13 mouse cellular contexts compared by ENCODE assay signal in genomic region chr13:37506701-37507100, GRCm38 (mm10).
DNase-seq lines count a peak whose midpoint lies in the region; ATAC-seq and TF ChIP-seq lines count a peak whose summit lies in the region.
"Had no signal": no experiment of that assay in that cellular context is flagged by ENCODE, and none has a peak within 500 bp of the region (broad histone marks: within the 10 kb centered on the region; RNA-seq: fewer than 3 reads in every experiment).

No protein-coding gene starts in this region.

- no peaks in the 10 kb centered on the region for H3K79me2 ChIP-seq in heart, adult 2 months (replicated peaks; ENCODE audit: control insufficient read depth, insufficient read depth, low read length)

- TF ChIP-seq CTCF in heart, adult 2 months (IDR thresholded peaks at IDR 0.05): no peak
- no peak for TF ChIP-seq CTCF in spleen, adult 2 months (IDR thresholded peaks at IDR 0.05; ENCODE audit: extremely low read depth, insufficient read depth, insufficient read length, insufficient replicate concordance)
- TF ChIP-seq CTCF in stomach, postnatal 0 days (IDR thresholded peaks at IDR 0.05; ENCODE audit: low read depth): no peak

- no peaks in the 10 kb centered on the region for H3K27me3 ChIP-seq in heart, adult 2 months (ENCODE audit: control insufficient read depth, insufficient read depth, low read length)
- no peaks in the 10 kb centered on the region for H3K27me3 ChIP-seq in kidney, embryonic 16.5 days (ENCODE audit: insufficient read depth, low read length)
- H3K27me3 ChIP-seq in spleen, adult 2 months (ENCODE audit: control insufficient read depth, insufficient read depth, low read length): no peaks in the 10 kb centered on the region
- no peaks in the 10 kb centered on the region for H3K27me3 ChIP-seq in stomach, postnatal 0 days (ENCODE audit: control insufficient read depth, insufficient read depth, low read length)
- H3K27me3 ChIP-seq in forebrain, embryonic 16.5 days (replicated peaks; ENCODE audit: control insufficient read depth, insufficient read depth, low read length): no peaks in the 10 kb centered on the region
- H3K27me3 ChIP-seq: forebrain, embryonic 15.5 days had no signal

- H3K9me3 ChIP-seq in kidney, embryonic 16.5 days (ENCODE audit: low read length): no peaks in the 10 kb centered on the region
- H3K9me3 ChIP-seq in stomach, postnatal 0 days (ENCODE audit: control insufficient read depth, low read length): no peaks in the 10 kb centered on the region
- no peaks in the 10 kb centered on the region for H3K9me3 ChIP-seq in forebrain, embryonic 16.5 days (ENCODE audit: control insufficient read depth, low read length)
- H3K9me3 ChIP-seq: forebrain, embryonic 15.5 days; midbrain, embryonic 12.5 days had no signal

- H3K9ac ChIP-seq in heart, adult 2 months (ENCODE audit: low read depth, low read length): no peak overlapping the region
- H3K9ac ChIP-seq in kidney, embryonic 16.5 days (replicated peaks; ENCODE audit: low read length): peak overlapping the region; percentile 42; the same call in 1 of the 2 replicates
- no peak overlapping the region for H3K9ac ChIP-seq in stomach, postnatal 0 days (ENCODE audit: low read length)
- no peak overlapping the region for H3K9ac ChIP-seq in forebrain, embryonic 16.5 days (replicated peaks; ENCODE audit: low read depth, low read length)
- H3K9ac ChIP-seq: forebrain, embryonic 15.5 days; liver, embryonic 14.5 days; midbrain, embryonic 12.5 days had no signal

- TF ChIP-seq POLR2A in heart, adult 2 months (IDR thresholded peaks at IDR 0.05; ENCODE audit: insufficient read depth, low read depth, low read length): no peak
- TF ChIP-seq POLR2A in spleen, adult 2 months (IDR thresholded peaks at IDR 0.05; ENCODE audit: low read depth, low read length): no peak

- DNase-seq in heart, adult 2 months: no peak
- DNase-seq in heart, postnatal 14 days: no peak
- no peak for DNase-seq in kidney, postnatal 14 days
- no peak for DNase-seq in spleen, adult 2 months (ENCODE audit: low read depth in 1 of 2, low spot score in 2 of 2)
- DNase-seq in spleen, postnatal 4 days (ENCODE audit: low spot score in 2 of 2): no peak
- no peak for DNase-seq in stomach, postnatal 0 days (ENCODE audit: low spot score)
- DNase-seq: embryo, embryonic 11 days had no signal

- H3K4me3 ChIP-seq in heart, adult 2 months: no peak overlapping the region
- no peak overlapping the region for H3K4me3 ChIP-seq in kidney, embryonic 16.5 days (ENCODE audit: low read length)
- no peak overlapping the region for H3K4me3 ChIP-seq in spleen, adult 2 months (ENCODE audit: extremely low read depth, insufficient read depth, insufficient read length)
- H3K4me3 ChIP-seq in stomach, postnatal 0 days (ENCODE audit: low read depth, low read length): no peak overlapping the region
- no peak overlapping the region for H3K4me3 ChIP-seq in forebrain, embryonic 16.5 days (replicated peaks; ENCODE audit: low read length)
- H3K4me3 ChIP-seq: forebrain, embryonic 15.5 days; midbrain, embryonic 12.5 days had no signal

- no peaks in the 10 kb centered on the region; the same call in 1 of the 2 replicates for H3K36me3 ChIP-seq in heart, adult 2 months (ENCODE audit: control insufficient read depth, insufficient read depth, low read length)
- no peaks in the 10 kb centered on the region for H3K36me3 ChIP-seq in kidney, embryonic 16.5 days (ENCODE audit: insufficient read depth, low read length)
- H3K36me3 ChIP-seq in spleen, adult 2 months (ENCODE audit: control insufficient read depth, insufficient read depth, low read length): no peaks in the 10 kb centered on the region
- no peaks in the 10 kb centered on the region for H3K36me3 ChIP-seq in stomach, postnatal 0 days (ENCODE audit: control insufficient read depth, insufficient read depth, low read length)
- no peaks in the 10 kb centered on the region for H3K36me3 ChIP-seq in forebrain, embryonic 16.5 days (ENCODE audit: control insufficient read depth, insufficient read depth)
- H3K36me3 ChIP-seq: forebrain, embryonic 15.5 days; midbrain, embryonic 12.5 days had no signal

- peak overlapping the region; percentile 87 for H3K27ac ChIP-seq in heart, adult 2 months
- peak overlapping the region; percentile 88 for H3K27ac ChIP-seq in kidney, embryonic 16.5 days (ENCODE audit: low read length)
- H3K27ac ChIP-seq in spleen, adult 2 months (ENCODE audit: insufficient read depth, low read length): 0 out of 2 replicates have a peak overlapping the region, but pooled peaks have one; percentile 40
- peak overlapping the region; percentile 85 for H3K27ac ChIP-seq in stomach, postnatal 0 days (replicated peaks)
- H3K27ac ChIP-seq in forebrain, embryonic 16.5 days (ENCODE audit: low read length): no peak overlapping the region
- H3K27ac ChIP-seq: forebrain, embryonic 15.5 days; liver, embryonic 14.5 days had no signal

- no peak overlapping the region for H3K4me2 ChIP-seq in kidney, embryonic 16.5 days (replicated peaks; ENCODE audit: low read depth, low read length)
- no peak overlapping the region for H3K4me2 ChIP-seq in stomach, postnatal 0 days (replicated peaks; ENCODE audit: low read depth)
- H3K4me2 ChIP-seq in forebrain, embryonic 16.5 days (ENCODE audit: low read length): no peak overlapping the region
- H3K4me2 ChIP-seq: forebrain, embryonic 15.5 days; midbrain, embryonic 12.5 days had no signal

- H3K4me1 ChIP-seq in heart, adult 2 months (ENCODE audit: control insufficient read depth, insufficient read depth, low read length): peaks cover 30% of the 10 kb centered on the region
- peaks cover 47% of the 10 kb centered on the region for H3K4me1 ChIP-seq in kidney, embryonic 16.5 days (ENCODE audit: insufficient read depth, low read length)
- peaks cover 16% of the 10 kb centered on the region; the same call in 1 of the 2 replicates for H3K4me1 ChIP-seq in spleen, adult 2 months (ENCODE audit: control insufficient read depth, insufficient read depth, insufficient read length)
- H3K4me1 ChIP-seq in stomach, postnatal 0 days (replicated peaks; ENCODE audit: control insufficient read depth, insufficient read depth): peaks cover 20% of the 10 kb centered on the region
- H3K4me1 ChIP-seq in forebrain, embryonic 16.5 days (replicated peaks; ENCODE audit: control insufficient read depth, insufficient read depth, low read length): peaks cover 17% of the 10 kb centered on the region

- 57% methylated on average over 8 of the region's 8 CpGs for WGBS in heart, adult 2 months
- WGBS in kidney, embryonic 16.5 days: 70% methylated on average over 8 of the region's 8 CpGs
- 74% methylated on average over 8 of the region's 8 CpGs for WGBS in spleen, adult 2 months
- WGBS in stomach, postnatal 0 days: 58% methylated on average over 8 of the region's 8 CpGs
- 75% methylated on average over 8 of the region's 8 CpGs for WGBS in forebrain, embryonic 16.5 days

- intact Hi-C loops in heart, adult 2 months (cut with DNase I): no loop called here
- intact Hi-C loops in heart, postnatal 14 days (cut with DNase I): loop anchor here (5.0 kb wide), 1 partner anchor 36 kb away; no protein-coding TSS in a partner anchor

- ATAC-seq in kidney, embryonic 16.5 days (ENCODE audit: low FRiP score, low TSS enrichment): no peak
- ATAC-seq in stomach, postnatal 0 days (ENCODE audit: low FRiP score, low TSS enrichment): no peak
- no peak for ATAC-seq in forebrain, embryonic 16.5 days
- ATAC-seq: forebrain, embryonic 15.5 days; inflammation-experienced regulatory T-cells, adult 6 months had no signal

- no peak for TF ChIP-seq EP300 in heart, adult 2 months (IDR thresholded peaks at IDR 0.05; ENCODE audit: insufficient read depth, low read depth, low read length)
- TF ChIP-seq EP300 in stomach, postnatal 0 days (optimal IDR thresholded peaks at IDR 0.05): no peak
